Mouse (Mus musculus): Measurements from ENCODE around the gene Rnf220. TPM values are rescaled to one million over a fixed set of nuclear protein-coding genes. Genes with fewer than 3 reads are reported as not detected.
A peak's percentile ranks its signal among the peaks of the same experiment; 100 is the strongest.

Rnf220 gene
- polyA plus RNA-seq, 1 experiment from 2014 or later, result 109 TPM

DNA sequence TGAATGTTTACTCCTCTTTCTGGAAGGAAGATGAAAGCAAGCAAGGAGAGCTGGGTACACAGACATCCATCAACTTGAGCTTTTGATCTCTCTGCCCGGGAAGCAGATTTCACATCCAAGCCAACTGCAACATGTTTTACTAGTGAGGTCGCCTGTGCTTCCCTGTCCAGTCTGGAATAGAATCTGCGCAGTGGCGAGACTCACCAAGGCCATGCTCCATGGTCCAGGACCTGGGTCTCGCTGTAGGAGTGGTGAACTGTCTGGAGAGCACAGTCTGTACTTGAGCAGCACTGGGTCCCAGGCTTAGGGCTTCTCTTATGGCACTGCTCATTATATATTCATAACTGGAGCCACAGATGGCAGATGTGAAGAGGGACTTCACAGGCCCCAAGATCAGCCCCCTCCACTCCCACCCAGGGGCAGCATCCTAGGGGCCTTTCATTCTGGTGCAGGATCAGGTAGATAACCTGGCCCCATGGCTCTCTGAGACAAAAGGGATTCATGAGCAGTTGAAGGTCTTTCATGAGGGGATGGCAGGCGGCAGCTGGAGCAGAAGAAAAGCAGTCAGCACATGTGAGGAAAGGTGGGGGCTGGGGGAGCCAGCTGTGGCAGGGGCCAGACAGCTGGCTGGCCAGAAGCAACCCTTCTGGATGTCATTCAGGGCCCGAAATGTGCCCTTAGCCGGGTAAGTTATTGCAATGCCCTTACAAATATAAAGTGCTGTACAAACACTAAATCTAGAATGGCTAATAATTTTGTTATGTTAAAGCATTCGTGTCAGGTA lies 30.5 kb upstream of the Rnf220 start:
- WGBS, result 61% methylated on average over 9 of the region's 9 CpGs
- Histone ChIP-seq H3K9ac (ENCODE audit: low read depth, low read length) (no peak overlapping the region), H3K27me3 (replicated peaks; ENCODE audit: control insufficient read depth, insufficient read depth, low read length) (peaks cover 5% of the 10 kb centered on the region; the same call in 1 of the 2 replicates), H3K4me1 (ENCODE audit: control insufficient read depth, insufficient read depth, low read depth, low read length) (no peaks in the 10 kb centered on the region), H3K4me3 (ENCODE audit: low read length) (no peak overlapping the region), H3K36me3 (ENCODE audit: control insufficient read depth, insufficient read depth, low read length) (no peaks in the 10 kb centered on the region), H3K27ac (ENCODE audit: low read depth, low read length) (no peak overlapping the region), H3K4me2 (ENCODE audit: low read length) (no peak overlapping the region), H3K9me3 (ENCODE audit: control insufficient read depth, low read length) (no peaks in the 10 kb centered on the region)
- ATAC-seq, result no peak

DNA sequence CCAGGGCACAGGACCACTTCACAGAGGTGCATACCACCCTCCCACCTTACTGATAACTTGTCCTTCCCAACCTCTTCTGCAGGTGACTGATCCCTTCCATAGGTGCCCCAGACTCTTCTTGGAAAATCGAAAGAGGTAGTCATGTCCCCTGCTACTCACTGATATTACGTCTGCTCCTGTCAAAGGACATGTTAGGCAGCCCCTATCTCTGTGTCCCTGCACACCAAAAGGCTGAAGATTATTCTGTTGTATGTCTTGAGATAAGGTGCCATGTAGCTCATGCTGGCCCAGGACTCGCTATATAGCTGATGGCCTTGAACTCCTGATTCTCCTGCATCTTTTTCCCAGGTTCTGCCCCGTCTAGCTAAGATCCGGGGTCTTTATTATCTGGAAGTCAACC lies 29.1 kb upstream of the Rnf220 start:
- no peaks in the 10 kb centered on the region for H3K36me3 ChIP-seq (ENCODE audit: control insufficient read depth, insufficient read depth, low read length)
- H3K27me3 ChIP-seq (replicated peaks; ENCODE audit: control insufficient read depth, insufficient read depth, low read length), result peaks cover 5% of the 10 kb centered on the region; the same call in 1 of the 2 replicates
- WGBS, result 96% methylated on average over 5 of the region's 5 CpGs

DNA sequence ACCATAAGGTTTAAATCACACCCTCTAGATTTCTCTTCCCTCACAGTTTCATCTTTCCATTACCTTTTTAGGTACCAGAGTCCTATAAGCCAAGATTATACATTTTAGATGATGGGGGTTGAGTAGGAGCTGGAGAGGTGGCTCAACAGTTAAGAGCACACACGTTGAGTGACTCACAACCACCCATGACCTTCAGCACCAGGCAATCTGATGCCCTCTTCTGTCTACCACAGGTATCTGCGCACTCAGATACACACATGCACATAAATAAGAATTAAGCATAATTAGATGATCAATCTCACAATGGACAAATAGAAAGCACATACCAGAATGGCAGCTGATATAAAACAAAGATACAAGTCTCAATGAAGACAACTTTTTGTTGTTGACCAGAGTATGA lies 24.5 kb upstream of the Rnf220 start:
- H3K36me3 ChIP-seq (ENCODE audit: control insufficient read depth, insufficient read depth, low read length), result no peaks in the 10 kb centered on the region
- 80% methylated on average over 2 of the region's 2 CpGs for WGBS
- peaks cover 2% of the 10 kb centered on the region; the same call in 1 of the 2 replicates for H3K27me3 ChIP-seq (replicated peaks; ENCODE audit: control insufficient read depth, insufficient read depth, low read length)
- no peak for ATAC-seq
- H3K9me3 ChIP-seq (ENCODE audit: control insufficient read depth, low read length), result no peaks in the 10 kb centered on the region
- no peak overlapping the region for H3K4me3 ChIP-seq (ENCODE audit: low read length)
- H3K27ac ChIP-seq (ENCODE audit: low read depth, low read length), result no peak overlapping the region
- H3K9ac ChIP-seq (ENCODE audit: low read depth, low read length), result no peak overlapping the region
- no peaks in the 10 kb centered on the region for H3K4me1 ChIP-seq (ENCODE audit: control insufficient read depth, insufficient read depth, low read depth, low read length)
- no peak overlapping the region for H3K4me2 ChIP-seq (ENCODE audit: low read length)

More for the DNA sequence above, 29.1 kb upstream of the Rnf220 start:
- Histone ChIP-seq H3K9me3 (ENCODE audit: control insufficient read depth, low read length) (no peaks in the 10 kb centered on the region), H3K4me2 (ENCODE audit: low read length) (no peak overlapping the region), H3K9ac (ENCODE audit: low read depth, low read length) (no peak overlapping the region), H3K4me1 (ENCODE audit: control insufficient read depth, insufficient read depth, low read depth, low read length) (no peaks in the 10 kb centered on the region), H3K4me3 (ENCODE audit: low read length) (no peak overlapping the region), H3K27ac (ENCODE audit: low read depth, low read length) (no peak overlapping the region)
- no peak for ATAC-seq

DNA sequence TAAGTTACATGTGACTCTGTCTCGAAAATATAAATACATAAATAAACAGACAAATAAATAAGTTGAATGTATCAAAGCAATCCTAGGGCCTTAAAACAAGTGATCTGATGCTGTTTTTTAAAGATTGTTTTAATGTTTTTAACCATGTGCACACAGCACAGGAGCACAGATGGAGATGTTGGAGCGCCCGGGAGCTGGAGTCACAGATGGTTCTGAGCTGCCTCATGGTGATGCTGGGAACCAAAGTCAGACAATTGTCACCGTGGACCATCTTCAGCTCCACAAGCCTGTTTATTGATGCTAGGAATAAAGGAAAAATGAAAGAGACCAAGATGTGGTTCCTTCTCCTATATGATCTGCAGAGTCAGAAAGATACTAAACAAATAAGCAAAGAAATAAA lies 21.4 kb upstream of the Rnf220 start:
- H3K9me3 ChIP-seq (ENCODE audit: control insufficient read depth, low read length), result no peaks in the 10 kb centered on the region
- WGBS, result 87% methylated on average over 4 of the region's 4 CpGs
- H3K27ac ChIP-seq (ENCODE audit: low read depth, low read length), result no peak overlapping the region
- H3K9ac ChIP-seq (ENCODE audit: low read depth, low read length), result no peak overlapping the region
- no peaks in the 10 kb centered on the region; the same call in 1 of the 2 replicates for H3K27me3 ChIP-seq (replicated peaks; ENCODE audit: control insufficient read depth, insufficient read depth, low read length)
- ATAC-seq, result no peak
- no peak overlapping the region for H3K4me2 ChIP-seq (ENCODE audit: low read length)
- H3K36me3 ChIP-seq (ENCODE audit: control insufficient read depth, insufficient read depth, low read length), result no peaks in the 10 kb centered on the region
- no peak overlapping the region for H3K4me3 ChIP-seq (ENCODE audit: low read length)
- no peaks in the 10 kb centered on the region for H3K4me1 ChIP-seq (ENCODE audit: control insufficient read depth, insufficient read depth, low read depth, low read length)

DNA sequence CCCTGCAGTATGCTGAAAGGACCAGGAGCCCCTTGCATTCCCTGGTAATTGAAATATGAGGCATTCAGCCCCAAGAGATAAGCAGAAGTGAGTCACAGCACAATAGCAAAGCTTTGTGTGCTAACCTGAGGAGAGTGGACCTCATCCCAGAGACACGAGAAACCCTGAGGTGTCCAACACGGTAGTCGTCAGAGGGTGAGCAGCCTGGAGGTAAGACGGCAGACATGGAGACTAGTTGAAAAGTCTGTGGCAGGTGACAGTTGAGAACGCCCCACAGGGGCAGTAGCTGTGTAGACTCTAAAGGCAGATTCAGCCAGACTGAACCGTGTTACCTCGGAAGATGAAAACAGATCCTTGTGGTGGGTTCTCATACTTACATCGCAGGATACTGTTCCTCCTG lies 2.2 kb upstream of the Rnf220 start:
- no peak overlapping the region for H3K27ac ChIP-seq (ENCODE audit: low read depth, low read length)
- WGBS, result 92% methylated on average over 8 of the region's 8 CpGs
- ATAC-seq, result no peak
- no peak overlapping the region for H3K4me2 ChIP-seq (ENCODE audit: low read length)
- no peak overlapping the region for H3K4me3 ChIP-seq (ENCODE audit: low read length)
- H3K27me3 ChIP-seq (replicated peaks; ENCODE audit: control insufficient read depth, insufficient read depth, low read length), result peaks cover 17% of the 10 kb centered on the region
- H3K4me1 ChIP-seq (ENCODE audit: control insufficient read depth, insufficient read depth, low read depth, low read length), result peaks cover 26% of the 10 kb centered on the region
- peaks cover 3% of the 10 kb centered on the region; the same call in 1 of the 2 replicates for H3K9me3 ChIP-seq (ENCODE audit: control insufficient read depth, low read length)
- no peaks in the 10 kb centered on the region for H3K36me3 ChIP-seq (ENCODE audit: control insufficient read depth, insufficient read depth, low read length)
- H3K9ac ChIP-seq (ENCODE audit: low read depth, low read length), result no peak overlapping the region

DNA sequence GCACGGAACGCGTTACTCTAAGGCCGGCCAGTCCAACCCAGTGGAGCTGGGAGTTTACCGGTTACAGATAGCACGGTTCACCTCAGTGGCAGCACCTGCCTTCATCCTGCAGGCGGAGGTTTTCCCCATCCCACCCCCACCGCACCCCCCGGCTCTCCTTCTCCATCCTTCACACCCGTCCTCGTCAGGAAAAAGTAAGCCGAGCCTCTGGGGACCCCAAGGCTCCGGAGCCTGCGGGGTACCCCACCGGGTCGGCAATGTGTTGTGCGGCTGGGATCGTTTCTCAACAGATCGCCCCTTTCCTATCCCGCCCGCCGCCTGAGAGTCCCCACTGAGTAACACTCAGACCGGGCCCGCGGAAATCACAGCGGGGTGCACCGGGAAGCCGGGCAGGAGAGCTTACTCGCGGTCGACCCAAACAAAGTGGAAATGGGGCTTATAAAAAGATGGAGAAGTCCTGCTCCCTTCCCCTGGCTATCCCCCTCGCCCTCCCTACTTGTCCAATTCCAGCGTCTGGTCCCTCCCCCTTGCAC lies 917 bp downstream of the Rnf220 start:
- ATAC-seq, result peak; percentile 27; the same call in 1 of the 2 replicates
- Histone ChIP-seq H3K9me3 (ENCODE audit: control insufficient read depth, low read length) (no peaks in the 10 kb centered on the region), H3K36me3 (ENCODE audit: control insufficient read depth, insufficient read depth, low read length) (no peaks in the 10 kb centered on the region), H3K27me3 (replicated peaks; ENCODE audit: control insufficient read depth, insufficient read depth, low read length) (peaks cover 18% of the 10 kb centered on the region), H3K27ac (ENCODE audit: low read depth, low read length) (peak overlapping the region; percentile 72), H3K4me1 (ENCODE audit: control insufficient read depth, insufficient read depth, low read depth, low read length) (peaks cover 29% of the 10 kb centered on the region), H3K9ac (ENCODE audit: low read depth, low read length) (peak overlapping the region; percentile 66), H3K4me2 (ENCODE audit: low read length) (peak overlapping the region; percentile 75), H3K4me3 (ENCODE audit: low read length) (peak overlapping the region; percentile 47)
- WGBS, result 0% methylated on average over 33 of the region's 33 CpGs

DNA sequence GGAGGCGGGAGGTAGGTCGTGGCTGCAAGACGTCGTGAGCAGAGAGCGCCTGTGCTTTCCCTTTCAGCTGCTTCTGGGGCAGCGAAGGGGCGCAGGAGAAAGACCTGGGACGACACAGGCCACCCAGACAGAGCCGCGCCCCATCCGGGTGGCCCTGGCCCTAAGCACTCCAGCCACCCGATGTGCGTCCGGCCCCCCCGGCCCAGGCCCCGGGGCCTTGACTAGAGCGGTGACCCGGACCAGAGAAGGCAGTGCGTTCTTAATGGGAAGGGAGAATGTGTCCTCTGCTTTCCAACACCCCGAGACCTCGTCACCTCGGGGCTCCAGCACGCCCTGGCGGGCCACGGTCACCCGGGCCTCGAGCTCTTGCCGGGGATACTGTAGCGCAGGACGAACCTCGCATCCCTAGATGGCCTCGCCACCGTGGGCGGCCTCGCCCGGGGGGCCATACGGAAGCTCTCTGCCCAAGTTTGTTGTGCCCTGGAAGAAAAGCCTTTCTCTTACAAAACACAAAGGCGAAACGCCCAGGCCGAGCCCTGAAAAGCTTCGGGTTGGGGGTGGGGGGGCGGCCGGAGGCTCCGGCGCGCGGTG lies 1.8 kb downstream of the Rnf220 start:
- no peak; the same call in 1 of the 2 replicates for ATAC-seq
- Histone ChIP-seq H3K4me3 (ENCODE audit: low read length) (peak overlapping the region; percentile 40), H3K27ac (ENCODE audit: low read depth, low read length) (peak overlapping the region; percentile 72), H3K36me3 (ENCODE audit: control insufficient read depth, insufficient read depth, low read length) (no peaks in the 10 kb centered on the region), H3K27me3 (replicated peaks; ENCODE audit: control insufficient read depth, insufficient read depth, low read length) (peaks cover 26% of the 10 kb centered on the region), H3K4me2 (ENCODE audit: low read length) (peak overlapping the region; percentile 58), H3K9me3 (ENCODE audit: control insufficient read depth, low read length) (no peaks in the 10 kb centered on the region), H3K4me1 (ENCODE audit: control insufficient read depth, insufficient read depth, low read depth, low read length) (peaks cover 29% of the 10 kb centered on the region), H3K9ac (ENCODE audit: low read depth, low read length) (peak overlapping the region; percentile 58)
- WGBS, result under 1% methylated on average over 44 of the region's 47 CpGs

DNA sequence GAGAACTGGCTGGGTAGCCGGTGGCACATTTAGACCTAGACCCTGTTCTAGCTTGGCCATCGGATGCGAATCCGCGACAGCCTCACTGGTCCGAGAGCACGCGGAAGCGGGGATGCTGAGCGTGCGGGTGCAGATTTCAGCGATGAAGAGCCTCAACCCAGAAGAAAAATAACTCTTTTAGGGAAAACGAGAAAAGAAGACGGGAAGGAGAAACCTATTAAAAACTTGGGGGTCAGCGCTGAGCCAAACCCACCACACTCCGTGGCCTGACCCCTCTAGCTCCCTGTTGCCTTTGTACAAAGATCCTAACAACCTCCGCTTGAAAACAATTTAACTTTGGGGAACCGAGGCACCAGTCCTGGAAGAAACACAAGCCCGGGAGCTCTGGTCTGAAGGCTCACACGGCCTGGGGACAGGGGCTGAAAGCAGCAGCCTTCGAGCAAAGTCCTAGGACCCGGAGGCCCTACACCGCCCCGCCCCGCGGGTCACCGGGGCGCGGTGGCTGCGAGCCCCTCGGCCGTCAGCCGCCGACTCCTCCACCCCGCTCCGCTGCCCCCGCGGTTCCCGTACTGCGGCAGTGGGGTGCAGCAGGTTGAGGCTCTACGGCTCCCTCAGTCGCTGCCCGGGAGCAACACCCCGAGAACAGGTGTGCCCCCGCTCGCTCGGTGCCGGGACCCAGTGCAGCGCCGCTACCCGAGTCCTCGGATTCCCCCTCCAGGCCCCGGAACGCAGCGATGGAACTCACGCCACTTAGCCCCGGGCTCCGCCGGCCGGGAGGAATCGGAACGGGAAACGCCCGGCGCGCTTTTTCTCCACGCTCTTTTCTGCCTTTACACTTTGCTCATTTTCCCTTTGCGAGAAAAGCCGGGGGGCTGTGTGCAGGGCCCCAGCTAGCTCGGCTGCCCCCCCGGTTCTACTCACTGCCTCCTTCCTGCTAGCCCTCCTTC lies 2.7 kb downstream of the Rnf220 start:
- Histone ChIP-seq H3K4me3 (ENCODE audit: low read length) (peak overlapping the region; percentile 40), H3K4me1 (ENCODE audit: control insufficient read depth, insufficient read depth, low read depth, low read length) (peaks cover 29% of the 10 kb centered on the region), H3K4me2 (ENCODE audit: low read length) (peak overlapping the region; percentile 58), H3K36me3 (ENCODE audit: control insufficient read depth, insufficient read depth, low read length) (no peaks in the 10 kb centered on the region), H3K27me3 (replicated peaks; ENCODE audit: control insufficient read depth, insufficient read depth, low read length) (peaks cover 34% of the 10 kb centered on the region), H3K9ac (ENCODE audit: low read depth, low read length) (peak overlapping the region; percentile 58), H3K27ac (ENCODE audit: low read depth, low read length) (peak overlapping the region; percentile 72), H3K9me3 (ENCODE audit: control insufficient read depth, low read length) (no peaks in the 10 kb centered on the region)
- WGBS, result under 1% methylated on average over 62 of the region's 71 CpGs
- ATAC-seq, result no peak

Data from hindbrain, embryonic 16.5 days (tissue).